Mouse (Mus musculus) heart, embryonic 13.5 days (tissue): Measurements from ENCODE around the gene Tesc. TPM values are rescaled to one million over a fixed set of nuclear protein-coding genes. Genes with fewer than 3 reads are reported as not detected.

Source experiments
- ATAC-seq: fragments of 200-750 bp; cut with Nextera tagmentation; 2 replicates; pipeline ENCODE4 v1.8.0; 2017; ENCODE audit warnings: moderate TSS enrichment; ENCODE audit not compliant: insufficient number of reproducible peaks, low FRiP score, low TSS enrichment; ENCODE audit errors: extremely low read depth
- H3K27ac ChIP-seq: fragments of 300-500 bp; sonication (generic); replicated peaks from 2 replicates; pipeline ENCODE4 v1.5.1; 2015; ENCODE audit warnings: moderate library complexity, mild to moderate bottlenecking, inconsistent platforms
- H3K27me3 ChIP-seq: fragments of 300-500 bp; sonication (generic); replicated peaks from 2 replicates; pipeline ENCODE4 v1.6.1; 2015; ENCODE audit warnings: mild to moderate bottlenecking, inconsistent platforms
- H3K36me3 ChIP-seq: fragments of 300-500 bp; sonication (generic); 2 replicates; pipeline ENCODE4 v1.6.1; 2015; ENCODE audit warnings: mild to moderate bottlenecking, inconsistent platforms
- H3K4me1 ChIP-seq: fragments of 300-500 bp; sonication (generic); 2 replicates; pipeline ENCODE4 v1.6.1; 2015; ENCODE audit warnings: inconsistent platforms
- H3K4me2 ChIP-seq: fragments of 300-500 bp; sonication (generic); 2 replicates; pipeline ENCODE4 v1.6.1; 2015; ENCODE audit warnings: inconsistent platforms, mild to moderate bottlenecking, moderate library complexity
- H3K4me3 ChIP-seq: fragments of 300-500 bp; sonication (generic); 2 replicates; pipeline ENCODE4 v1.5.1; 2015; ENCODE audit warnings: moderate library complexity, mild to moderate bottlenecking, inconsistent platforms
- H3K9ac ChIP-seq: fragments of 300-500 bp; sonication (generic); 2 replicates; pipeline ENCODE4 v1.6.1; 2015; ENCODE audit warnings: inconsistent platforms, mild to moderate bottlenecking, moderate library complexity
- H3K9me3 ChIP-seq: fragments of 300-500 bp; sonication (generic); 2 replicates; pipeline ENCODE4 v1.6.1; 2016; ENCODE audit warnings: inconsistent platforms
- WGBS: fragments of 180-500 bp; shearing (Covaris S2); methylation state at CpG from one replicate; pipeline ENCODE4 v1.1.7; 2015; ENCODE audit warnings: mixed read lengths; 5-methylcytosine and 5-hydroxymethylcytosine counted together
- polyA plus RNA-seq: library from polyadenylated mRNA; unstranded; fragments of >200 nt; fragmentation: Nextera tagmentation; extraction: Ambion mirVana; gene quantifications from 2 replicates; pipeline ENCODE4 v1.2.1, GENCODE M21; 2015

The Tesc gene
- polyA plus RNA-seq, 1 experiment from 2014 or later, result 17.8 TPM

GRCm38 (mm10) chr5:118061391-118061790, 33.8 kb downstream of the Tesc start:
- no peaks in the 10 kb centered on the region for H3K9me3 ChIP-seq
- no peak overlapping the region for H3K27ac ChIP-seq
- H3K36me3 ChIP-seq, result peaks cover 30% of the 10 kb centered on the region
- peaks cover 53% of the 10 kb centered on the region for H3K4me1 ChIP-seq
- H3K4me2 ChIP-seq, result no peak overlapping the region
- no peak overlapping the region for H3K4me3 ChIP-seq
- WGBS, result 91% methylated on average over 18 of the region's 18 CpGs
- no peak overlapping the region for H3K9ac ChIP-seq
- no peaks in the 10 kb centered on the region; the same call in 1 of the 2 replicates for H3K27me3 ChIP-seq
- ATAC-seq, result no peak

- Histone ChIP-seq H3K9me3 (no peaks in the 10 kb centered on the region), H3K4me3 (no peak overlapping the region), H3K36me3 (peaks cover 47% of the 10 kb centered on the region), H3K27ac (no peak overlapping the region), H3K4me1 (peaks cover 51% of the 10 kb centered on the region), H3K9ac (no peak overlapping the region), H3K4me2 (no peak overlapping the region), H3K27me3 (no peaks in the 10 kb centered on the region)
- 71% methylated on average over 8 of the region's 8 CpGs for WGBS
- no peak for ATAC-seq
Observed at GRCm38 (mm10) chr5:118063181-118063621, 35.7 kb downstream of the Tesc start.

DNA sequence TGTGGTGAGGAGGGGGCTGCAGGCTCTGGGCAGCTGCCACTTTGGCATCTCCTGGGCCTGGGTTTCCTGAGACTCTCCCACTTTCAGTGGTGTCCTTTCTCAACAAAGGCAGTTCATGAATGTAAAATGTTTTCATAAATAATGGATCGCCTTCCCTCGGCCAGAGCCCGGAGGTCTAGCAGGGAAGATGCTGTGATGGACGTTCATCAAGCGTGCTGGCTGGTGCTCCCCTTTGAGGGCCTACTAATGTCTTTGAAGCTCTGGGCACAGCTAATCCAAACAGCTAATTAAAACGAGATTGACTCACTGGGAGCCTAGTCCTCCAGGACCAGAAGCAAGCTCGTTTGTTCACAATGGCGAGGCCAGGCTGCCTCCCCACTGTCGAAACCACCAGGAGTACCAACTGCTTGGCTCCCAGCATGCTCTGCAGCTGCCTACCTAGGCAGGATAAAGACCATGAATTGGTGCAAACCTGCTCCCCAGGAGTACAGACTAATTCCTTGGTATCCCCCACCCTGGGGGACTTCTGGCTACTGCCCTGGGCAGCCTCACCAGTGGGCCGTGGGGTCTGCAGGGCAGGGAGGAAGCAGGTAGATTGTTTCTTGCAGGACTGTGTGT, 36.9 kb downstream of the Tesc start:
- ATAC-seq, result no peak
- Histone ChIP-seq H3K27ac (no peak overlapping the region; the same call in 1 of the 2 replicates), H3K9ac (no peak overlapping the region), H3K4me1 (peaks cover 51% of the 10 kb centered on the region), H3K36me3 (peaks cover 55% of the 10 kb centered on the region), H3K4me3 (no peak overlapping the region), H3K4me2 (no peak overlapping the region), H3K9me3 (no peaks in the 10 kb centered on the region), H3K27me3 (no peaks in the 10 kb centered on the region)
- WGBS, result 72% methylated on average over 10 of the region's 10 CpGs

GRCm38 (mm10) chr5:118065516-118066255, 38.1 kb downstream of the Tesc start:
- no peaks in the 10 kb centered on the region for H3K27me3 ChIP-seq
- peaks cover 67% of the 10 kb centered on the region for H3K36me3 ChIP-seq
- no peaks in the 10 kb centered on the region for H3K9me3 ChIP-seq
- H3K4me1 ChIP-seq, result peaks cover 50% of the 10 kb centered on the region
- peak overlapping the region; percentile 54; the same call in 1 of the 2 replicates for H3K9ac ChIP-seq
- H3K27ac ChIP-seq, result 0 out of 2 replicates have a peak overlapping the region, but pooled peaks have one; percentile 28
- no peak for ATAC-seq
- 82% methylated on average over 19 of the region's 19 CpGs for WGBS
- no peak overlapping the region for H3K4me2 ChIP-seq
- no peak overlapping the region for H3K4me3 ChIP-seq

- Histone ChIP-seq H3K9me3 (no peaks in the 10 kb centered on the region), H3K4me1 (peaks cover 50% of the 10 kb centered on the region), H3K27me3 (no peaks in the 10 kb centered on the region), H3K9ac (no peak overlapping the region), H3K4me2 (no peak overlapping the region), H3K27ac (no peak overlapping the region), H3K36me3 (peaks cover 75% of the 10 kb centered on the region), H3K4me3 (no peak overlapping the region)
- 63% methylated on average over 5 of the region's 5 CpGs for WGBS
- no peak for ATAC-seq
Observed at GRCm38 (mm10) chr5:118066828-118067227, 39.3 kb downstream of the Tesc start.

GRCm38 (mm10) chr5:118067572-118067971, 40.0 kb downstream of the Tesc start:
- no peak overlapping the region for H3K4me2 ChIP-seq
- H3K9ac ChIP-seq, result peak overlapping the region; percentile 52
- ATAC-seq, result no peak
- H3K27me3 ChIP-seq, result no peaks in the 10 kb centered on the region
- H3K36me3 ChIP-seq, result peaks cover 82% of the 10 kb centered on the region
- peak overlapping the region; percentile 73 for H3K27ac ChIP-seq
- no peak overlapping the region for H3K4me3 ChIP-seq
- WGBS, result 44% methylated on average over 4 of the region's 4 CpGs
- no peaks in the 10 kb centered on the region for H3K9me3 ChIP-seq
- H3K4me1 ChIP-seq, result peaks cover 50% of the 10 kb centered on the region

DNA sequence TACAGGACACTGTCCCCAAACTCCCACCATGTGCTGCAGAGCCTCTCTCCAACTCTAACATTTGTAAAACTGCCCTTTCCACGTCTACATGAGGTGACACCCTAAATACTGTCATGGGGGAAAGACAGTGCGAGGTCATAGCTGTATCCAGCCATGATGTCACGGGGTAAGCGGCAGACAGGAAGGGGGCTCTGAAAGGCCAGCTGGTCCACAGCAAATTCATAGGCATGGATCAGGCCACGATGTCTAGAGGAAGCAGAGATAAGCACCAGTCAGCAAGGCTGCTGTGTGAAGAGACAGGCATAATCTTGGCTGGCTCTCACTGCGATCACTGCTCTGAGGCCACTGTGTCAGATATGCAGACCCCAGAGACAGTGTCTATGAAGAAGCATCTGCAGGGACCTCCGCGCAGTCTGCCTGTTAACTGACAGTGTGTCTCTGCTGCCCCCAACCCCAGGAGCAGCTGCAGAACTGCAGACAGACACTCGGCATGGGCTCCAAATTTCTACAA, 40.5 kb downstream of the Tesc start:
- H3K4me1 ChIP-seq, result peaks cover 49% of the 10 kb centered on the region
- H3K4me2 ChIP-seq, result no peak overlapping the region
- H3K27me3 ChIP-seq, result no peaks in the 10 kb centered on the region
- 0 out of 2 replicates have a peak, but pooled peaks have one; percentile 5 for ATAC-seq
- H3K9me3 ChIP-seq, result no peaks in the 10 kb centered on the region
- H3K36me3 ChIP-seq, result peaks cover 87% of the 10 kb centered on the region
- 28% methylated on average over 9 of the region's 9 CpGs for WGBS
- peak overlapping the region; percentile 73 for H3K27ac ChIP-seq
- no peak overlapping the region for H3K4me3 ChIP-seq
- H3K9ac ChIP-seq, result peak overlapping the region; percentile 52

- H3K4me1 ChIP-seq, result peaks cover 42% of the 10 kb centered on the region
- peaks cover 95% of the 10 kb centered on the region for H3K36me3 ChIP-seq
- H3K27me3 ChIP-seq, result no peaks in the 10 kb centered on the region
- no peaks in the 10 kb centered on the region for H3K9me3 ChIP-seq
- no peak overlapping the region for H3K4me3 ChIP-seq
- H3K4me2 ChIP-seq, result no peak overlapping the region
- 36% methylated on average over 9 of the region's 9 CpGs for WGBS
- H3K27ac ChIP-seq, result no peak overlapping the region
- H3K9ac ChIP-seq, result no peak overlapping the region
- ATAC-seq, result 0 out of 2 replicates have a peak, but pooled peaks have one; percentile 23
Observed at GRCm38 (mm10) chr5:118069315-118069714, 41.8 kb downstream of the Tesc start.

DNA sequence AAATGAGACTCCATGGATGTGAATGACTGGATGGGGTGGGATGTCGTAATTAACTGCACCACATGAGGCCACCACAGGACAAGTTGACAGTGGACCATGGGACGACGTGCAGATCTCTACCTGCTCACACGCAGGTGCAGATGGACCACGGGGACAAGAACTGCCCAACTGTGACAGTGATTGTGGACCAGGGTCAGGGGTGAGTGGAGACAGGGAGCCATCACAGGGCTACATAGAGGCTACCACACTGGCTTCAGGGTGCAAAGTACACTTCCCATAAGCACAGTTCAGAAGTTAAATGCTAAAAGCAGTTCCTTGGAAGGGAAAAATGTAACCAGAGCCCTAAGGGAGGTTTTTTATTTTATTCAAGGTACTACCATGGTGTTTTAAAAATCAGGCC, 44.2 kb downstream of the Tesc start:
- Histone ChIP-seq H3K4me2 (no peak overlapping the region), H3K27me3 (no peaks in the 10 kb centered on the region), H3K9ac (no peak overlapping the region), H3K4me3 (no peak overlapping the region), H3K9me3 (no peaks in the 10 kb centered on the region), H3K4me1 (peaks cover 40% of the 10 kb centered on the region), H3K27ac (no peak overlapping the region), H3K36me3 (peaks cover 95% of the 10 kb centered on the region)
- WGBS, result 83% methylated on average over 5 of the region's 5 CpGs
- no peak for ATAC-seq

DNA sequence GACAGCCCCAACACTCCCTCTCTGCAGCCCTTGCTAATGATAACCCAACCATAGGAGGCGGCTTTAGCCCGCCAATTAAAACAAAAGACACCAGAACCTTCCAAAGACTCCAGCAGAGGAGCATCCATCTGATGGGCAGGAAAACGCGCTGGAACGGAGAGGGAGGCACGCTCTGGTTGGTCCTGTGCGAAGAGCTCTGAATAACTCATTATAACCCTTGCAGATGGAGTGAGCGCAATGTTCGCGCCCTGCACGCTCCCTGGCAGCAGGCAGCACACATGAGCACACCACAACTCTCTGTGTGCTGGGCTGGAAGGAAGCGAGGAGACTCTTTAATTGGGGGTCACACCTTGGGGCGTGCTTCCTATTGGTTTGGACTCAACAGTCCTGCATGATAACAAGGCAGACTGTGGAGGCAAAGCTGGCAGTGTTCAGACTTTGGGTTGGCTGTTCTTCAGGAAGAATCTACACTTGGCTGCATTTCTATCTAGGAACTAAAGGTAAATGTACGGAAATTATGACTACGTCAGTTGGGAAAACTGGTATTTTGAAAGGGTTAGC, 45.8 kb downstream of the Tesc start:
- H3K27me3 ChIP-seq, result no peaks in the 10 kb centered on the region
- H3K4me3 ChIP-seq, result no peak overlapping the region
- H3K4me2 ChIP-seq, result no peak overlapping the region
- peaks cover 32% of the 10 kb centered on the region for H3K4me1 ChIP-seq
- 87% methylated on average over 15 of the region's 15 CpGs for WGBS
- H3K36me3 ChIP-seq, result peaks cover 89% of the 10 kb centered on the region
- H3K9me3 ChIP-seq, result no peaks in the 10 kb centered on the region
- ATAC-seq, result no peak
- no peak overlapping the region for H3K9ac ChIP-seq
- no peak overlapping the region for H3K27ac ChIP-seq
